Mouse (Mus musculus) midbrain, embryonic 16.5 days (tissue): ENCODE data around the gene Stra6. TPM values are rescaled to one million over a fixed set of nuclear protein-coding genes. Genes with fewer than 3 reads are reported as not detected.
A peak's percentile ranks its signal among the peaks of the same experiment; 100 is the strongest.

ENCODE experiments used
- ATAC-seq: fragments of 200-750 bp; cut with Nextera tagmentation; 2 replicates; pipeline ENCODE4 v1.8.0; 2017; ENCODE audit warnings: moderate TSS enrichment
- H3K27ac ChIP-seq: fragments of 300-500 bp; sonication (generic); 2 replicates; pipeline ENCODE4 v1.5.1; 2014; ENCODE audit warnings: mild to moderate bottlenecking, low read length, mixed read lengths
- H3K27me3 ChIP-seq: fragments of 300-500 bp; sonication (generic); 2 replicates; pipeline ENCODE4 v1.6.1; 2014; ENCODE audit warnings: low read depth, low read length, mixed read lengths; ENCODE audit not compliant: control insufficient read depth, insufficient read depth
- H3K36me3 ChIP-seq: fragments of 300-500 bp; sonication (generic); 2 replicates; pipeline ENCODE4 v1.6.1; 2014; ENCODE audit warnings: mild to moderate bottlenecking, low read length, moderate library complexity, mixed read lengths; ENCODE audit not compliant: control insufficient read depth, insufficient read depth
- H3K4me1 ChIP-seq: fragments of 300-500 bp; sonication (generic); 2 replicates; pipeline ENCODE4 v1.6.1; 2014; ENCODE audit warnings: mild to moderate bottlenecking, low read length, mixed read lengths; ENCODE audit not compliant: control insufficient read depth, insufficient read depth
- H3K4me2 ChIP-seq: fragments of 300-500 bp; sonication (generic); 2 replicates; pipeline ENCODE4 v1.6.1; 2014; ENCODE audit warnings: mild to moderate bottlenecking, low read length, mixed read lengths
- H3K4me3 ChIP-seq: fragments of 300-500 bp; sonication (generic); 2 replicates; pipeline ENCODE4 v1.5.1; 2014; ENCODE audit warnings: low read depth, mild to moderate bottlenecking, low read length, moderate library complexity, mixed read lengths
- H3K9ac ChIP-seq: fragments of 300-500 bp; sonication (generic); 2 replicates; pipeline ENCODE4 v1.6.1; 2014; ENCODE audit warnings: low read depth, low read length, mixed read lengths
- H3K9me3 ChIP-seq: fragments of 300-500 bp; sonication (generic); replicated peaks from 2 replicates; pipeline ENCODE4 v1.6.1; 2014; ENCODE audit warnings: mild to moderate bottlenecking, low read length, mixed read lengths; ENCODE audit not compliant: control insufficient read depth, poor library complexity, severe bottlenecking
- WGBS: fragments of 180-500 bp; shearing (Covaris S2); extraction: QIAGEN DNeasy Blood & Tissue Kit; methylation state at CpG from one replicate; pipeline ENCODE4 v1.1.7; 2014; 5-methylcytosine and 5-hydroxymethylcytosine counted together
- polyA plus RNA-seq: library from polyadenylated mRNA; unstranded; fragments of >200 nt; fragmentation: Nextera tagmentation; extraction: Ambion mirVana; gene quantifications from 2 replicates; pipeline ENCODE4 v1.2.1, GENCODE M21; 2015

The Stra6 gene
- polyA plus RNA-seq, 1 experiment from 2014 or later, result 8.1 TPM

DNA sequence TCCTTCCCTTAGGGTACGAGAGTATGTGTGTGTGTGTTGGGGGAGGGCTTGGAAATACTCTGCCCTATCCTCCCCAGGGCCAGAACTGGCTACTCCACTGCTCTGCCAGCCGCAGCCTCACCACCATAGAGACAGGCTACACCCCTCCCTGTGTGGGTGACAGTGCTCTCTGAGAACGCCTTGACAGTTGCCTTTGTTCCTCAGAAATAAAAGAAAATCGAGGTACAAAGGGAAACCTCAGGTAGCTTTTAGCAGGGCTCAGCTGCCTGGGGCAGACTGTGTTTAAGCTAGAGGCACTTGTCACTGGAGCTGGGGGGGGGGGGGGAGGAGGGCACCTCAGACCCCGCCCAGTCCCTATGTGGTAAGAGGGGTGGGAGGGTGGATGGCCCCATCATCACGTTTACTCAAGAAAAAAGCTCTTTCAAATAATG is 48.7 kb downstream of the Stra6 start:
- peak; percentile 78 for ATAC-seq
- Histone ChIP-seq H3K27me3 (no peaks in the 10 kb centered on the region), H3K9me3 (no peaks in the 10 kb centered on the region), H3K36me3 (no peaks in the 10 kb centered on the region), H3K4me1 (peaks cover 49% of the 10 kb centered on the region), H3K4me3 (no peak overlapping the region), H3K27ac (peak overlapping the region; percentile 80), H3K4me2 (peak overlapping the region; percentile 7; the same call in 1 of the 2 replicates), H3K9ac (0 out of 2 replicates have a peak overlapping the region, but pooled peaks have one; percentile 15)
- 3% methylated on average over 6 of the region's 6 CpGs for WGBS

DNA sequence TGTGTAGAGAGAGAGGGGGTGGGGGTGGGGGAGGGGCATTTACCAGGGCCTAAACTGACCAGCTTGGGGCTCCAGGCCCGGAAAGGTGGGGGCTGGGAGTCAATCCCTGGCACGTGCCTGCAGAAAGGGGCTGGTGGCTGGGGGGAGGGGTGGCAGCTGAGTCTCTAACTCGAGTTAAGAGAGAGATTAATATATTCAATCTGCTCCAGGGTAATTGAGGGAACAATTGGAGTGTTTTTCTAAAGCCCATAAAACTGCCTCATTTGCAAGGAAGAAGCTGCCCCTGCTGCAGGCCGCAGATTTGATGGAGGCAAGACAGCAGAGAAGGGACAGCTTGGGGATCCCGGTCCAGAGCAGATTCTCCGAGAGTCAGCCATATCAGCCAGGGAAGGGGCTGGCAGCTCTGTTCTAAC is 49.3 kb downstream of the Stra6 start:
- Histone ChIP-seq H3K36me3 (no peaks in the 10 kb centered on the region), H3K27ac (peak overlapping the region; percentile 80), H3K27me3 (no peaks in the 10 kb centered on the region), H3K4me2 (peak overlapping the region; percentile 22), H3K4me3 (no peak overlapping the region), H3K9ac (0 out of 2 replicates have a peak overlapping the region, but pooled peaks have one; percentile 15), H3K9me3 (no peaks in the 10 kb centered on the region), H3K4me1 (peaks cover 49% of the 10 kb centered on the region)
- WGBS, result 3% methylated on average over 6 of the region's 6 CpGs
- peak; percentile 36; the same call in 1 of the 2 replicates for ATAC-seq

DNA sequence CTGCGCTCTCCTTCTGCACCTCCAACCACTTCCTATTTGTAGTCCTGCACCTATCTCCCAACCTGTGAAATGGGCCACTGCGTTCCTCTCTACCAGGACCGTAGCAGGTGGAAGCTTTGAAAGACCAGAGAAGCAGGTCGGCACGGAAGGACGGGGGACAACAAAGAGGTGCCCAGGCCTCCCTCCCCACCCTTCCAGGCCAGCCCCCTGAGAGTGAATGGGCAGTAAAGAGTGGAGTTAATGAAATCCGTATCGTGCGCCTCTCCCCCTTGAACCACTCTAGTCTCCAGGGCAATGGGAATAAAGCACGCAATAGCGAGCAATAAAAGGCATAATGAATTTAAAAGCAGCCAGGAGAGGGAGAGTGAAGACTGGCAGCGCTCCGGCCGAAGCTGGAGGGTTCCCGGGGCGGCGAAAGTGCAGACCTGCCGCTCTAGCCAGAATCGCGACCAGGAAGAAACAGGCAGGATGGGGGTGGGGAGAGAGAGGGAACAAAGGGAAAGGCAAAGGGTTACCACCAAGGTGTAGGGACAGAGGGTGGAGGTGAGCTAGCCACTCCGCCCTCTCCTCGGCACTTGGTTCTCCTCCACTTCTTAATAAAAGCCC is 49.8 kb downstream of the Stra6 start:
- no peaks in the 10 kb centered on the region for H3K36me3 ChIP-seq
- peak overlapping the region; percentile 80 for H3K27ac ChIP-seq
- ATAC-seq, result peak; percentile 9; the same call in 1 of the 2 replicates
- 2% methylated on average over 22 of the region's 22 CpGs for WGBS
- no peak overlapping the region for H3K4me3 ChIP-seq
- peaks cover 49% of the 10 kb centered on the region for H3K4me1 ChIP-seq
- H3K9me3 ChIP-seq, result no peaks in the 10 kb centered on the region
- peak overlapping the region; percentile 22 for H3K4me2 ChIP-seq
- 0 out of 2 replicates have a peak overlapping the region, but pooled peaks have one; percentile 0 for H3K9ac ChIP-seq
- H3K27me3 ChIP-seq, result no peaks in the 10 kb centered on the region

DNA sequence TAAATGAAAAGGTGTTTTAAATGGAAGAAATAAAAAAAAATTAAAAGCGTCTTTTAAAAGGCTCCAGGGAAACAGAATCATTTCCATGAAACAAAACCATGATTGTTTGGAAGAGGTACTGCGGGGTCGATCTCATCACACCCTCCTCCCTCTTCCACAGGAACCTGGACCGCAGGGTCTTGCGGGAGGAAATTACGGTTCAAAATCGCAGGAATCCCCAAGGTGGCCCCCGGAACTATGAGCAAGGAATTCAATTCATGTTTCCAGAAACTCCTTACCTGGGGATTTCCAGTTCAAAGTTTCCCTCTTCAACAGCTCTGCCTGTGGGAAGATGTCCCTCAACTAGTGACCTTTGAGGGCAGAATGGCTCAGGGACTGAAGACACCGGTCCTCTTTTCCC is 50.4 kb downstream of the Stra6 start:
- H3K27me3 ChIP-seq, result no peaks in the 10 kb centered on the region
- peak overlapping the region; percentile 33; the same call in 1 of the 2 replicates for H3K9ac ChIP-seq
- H3K27ac ChIP-seq, result peak overlapping the region; percentile 80
- H3K4me2 ChIP-seq, result no peak overlapping the region; the same call in 1 of the 2 replicates
- 4% methylated on average over 9 of the region's 9 CpGs for WGBS
- no peaks in the 10 kb centered on the region for H3K36me3 ChIP-seq
- no peak for ATAC-seq
- H3K9me3 ChIP-seq, result no peaks in the 10 kb centered on the region
- H3K4me3 ChIP-seq, result no peak overlapping the region
- H3K4me1 ChIP-seq, result peaks cover 49% of the 10 kb centered on the region

DNA sequence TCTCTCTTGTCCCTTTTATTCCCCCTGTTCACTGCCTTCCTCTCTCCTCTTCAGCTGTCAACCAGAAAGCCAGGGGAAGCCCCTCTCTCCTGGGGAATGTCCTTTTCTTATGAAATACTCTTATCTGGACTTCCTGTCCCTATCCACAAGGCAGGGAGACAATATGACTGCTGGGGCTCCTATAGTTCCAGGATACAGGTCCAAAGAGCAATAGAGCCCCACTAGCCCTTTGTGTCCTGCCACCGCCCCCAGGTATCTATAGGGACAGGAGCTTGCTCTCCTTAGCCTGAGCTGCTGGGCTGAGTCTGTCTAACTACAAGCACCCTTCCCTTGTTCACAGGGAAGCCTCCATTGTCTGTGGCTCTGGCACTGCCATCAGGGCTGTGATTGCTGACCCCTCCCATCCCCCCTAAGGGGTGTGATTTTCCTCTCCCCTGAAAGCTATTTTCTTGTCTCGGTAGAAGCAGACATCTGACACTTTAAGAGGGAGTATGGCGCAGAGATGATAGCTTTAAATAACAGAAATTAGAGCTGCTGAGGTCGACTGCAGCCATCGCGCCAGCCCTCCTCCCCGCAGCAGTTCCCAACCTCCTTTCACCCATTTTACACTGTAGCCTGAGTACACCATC is 51.8 kb downstream of the Stra6 start:
- H3K4me3 ChIP-seq, result no peak overlapping the region
- no peak overlapping the region for H3K4me2 ChIP-seq
- no peaks in the 10 kb centered on the region for H3K36me3 ChIP-seq
- H3K4me1 ChIP-seq, result peaks cover 49% of the 10 kb centered on the region
- H3K9ac ChIP-seq, result no peak overlapping the region
- WGBS, result 32% methylated on average over 7 of the region's 7 CpGs
- H3K27me3 ChIP-seq, result no peaks in the 10 kb centered on the region
- H3K27ac ChIP-seq, result peak overlapping the region; percentile 23; the same call in 1 of the 2 replicates
- no peak for ATAC-seq
- no peaks in the 10 kb centered on the region for H3K9me3 ChIP-seq

DNA sequence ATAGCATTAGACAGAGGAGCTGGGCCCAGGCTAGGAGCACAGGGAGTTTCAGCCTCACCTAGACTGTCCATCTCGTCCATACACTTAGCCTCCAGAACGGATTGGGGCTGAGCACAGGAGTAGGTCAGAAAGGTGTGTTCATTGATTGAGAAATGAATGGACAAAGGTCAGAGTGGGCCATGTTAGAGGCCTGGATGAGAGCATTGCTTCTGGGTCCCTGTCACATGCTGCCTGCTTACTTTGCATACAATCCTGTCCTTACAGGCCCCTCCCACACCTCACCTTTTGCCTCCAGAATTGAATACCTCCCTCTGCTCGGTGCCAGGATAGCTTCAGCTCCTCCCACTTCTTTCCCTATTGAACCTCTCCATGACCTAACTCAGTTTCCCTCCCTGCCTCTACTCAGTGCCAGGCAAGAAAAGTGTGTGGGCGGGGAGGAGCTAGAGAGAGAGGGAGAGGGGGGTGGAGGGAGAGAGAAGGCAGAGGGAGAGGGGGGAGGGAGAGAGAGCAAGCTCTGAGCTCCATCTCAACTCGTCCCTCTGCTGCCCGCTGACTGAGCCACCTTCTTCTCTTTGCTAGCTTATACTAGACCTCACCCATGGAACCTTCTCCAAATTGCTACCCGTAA is 52.5 kb downstream of the Stra6 start:
- Histone ChIP-seq H3K4me2 (no peak overlapping the region), H3K36me3 (no peaks in the 10 kb centered on the region), H3K4me3 (no peak overlapping the region), H3K4me1 (peaks cover 43% of the 10 kb centered on the region), H3K27me3 (no peaks in the 10 kb centered on the region), H3K9me3 (no peaks in the 10 kb centered on the region), H3K27ac (no peak overlapping the region; the same call in 1 of the 2 replicates), H3K9ac (no peak overlapping the region)
- WGBS, result 41% methylated on average over 7 of the region's 7 CpGs
- ATAC-seq, result no peak

DNA sequence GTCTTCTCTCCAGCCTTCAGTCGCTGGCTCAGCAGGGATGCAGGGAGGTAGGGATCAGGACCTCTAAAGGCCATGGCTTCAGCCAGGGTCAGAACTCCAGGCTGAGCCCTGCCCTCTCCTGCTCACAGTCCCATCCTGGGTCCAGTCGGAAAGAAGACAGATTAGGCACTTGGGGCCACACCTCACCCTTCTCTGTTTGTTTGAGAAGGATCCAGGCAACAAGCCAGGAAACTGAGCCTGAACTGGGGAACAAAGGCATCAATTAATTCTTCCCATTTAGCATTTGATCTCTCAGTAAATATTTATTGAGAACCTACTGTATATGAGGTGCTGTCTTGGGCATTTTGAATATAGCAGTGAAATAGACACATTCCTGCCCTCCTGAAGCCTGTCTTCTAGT is 55.1 kb downstream of the Stra6 start, which contains the start of gene Ccdc33:
Ccdc33 (minus strand) TSS at position 153 of the 400 bp plus-strand sequence.
- no peak within 1 kb of the TSS for H3K9ac ChIP-seq
- H3K9me3 ChIP-seq, result no peaks in the 10 kb centered on the region
- ATAC-seq, result no peak
- peaks cover 18% of the 10 kb centered on the region for H3K4me1 ChIP-seq
- no peaks in the 10 kb centered on the region for H3K36me3 ChIP-seq
- H3K4me3 ChIP-seq, result no peak within 1 kb of the TSS
- no peak within 1 kb of the TSS for H3K4me2 ChIP-seq
- no peaks in the 10 kb centered on the region for H3K27me3 ChIP-seq
- WGBS, result 24% methylated on average over 2 of the region's 2 CpGs
- H3K27ac ChIP-seq, result no peak within 1 kb of the TSS

DNA sequence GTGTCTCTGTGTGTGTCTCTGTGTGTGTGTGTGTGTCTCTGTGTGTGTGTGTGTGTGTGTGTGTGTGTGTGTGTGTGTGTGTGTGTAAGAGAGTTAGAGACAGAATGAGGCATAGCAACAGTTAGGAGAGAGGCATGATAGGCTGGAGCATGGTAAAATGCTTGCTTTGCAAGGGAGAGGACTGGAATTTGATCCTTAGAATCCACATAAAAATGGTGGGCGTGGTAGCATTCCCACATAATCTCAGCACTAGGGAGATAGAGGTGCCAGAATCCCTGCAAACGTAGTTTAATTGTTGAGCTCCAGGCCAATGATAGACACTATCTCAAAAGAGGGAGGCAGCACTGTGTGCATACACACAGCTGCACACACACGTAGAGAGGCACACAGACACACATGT is 61.5 kb downstream of the Stra6 start:
- Histone ChIP-seq H3K4me3 (no peak overlapping the region), H3K4me2 (no peak overlapping the region), H3K9ac (no peak overlapping the region), H3K27me3 (no peaks in the 10 kb centered on the region; the same call in 1 of the 2 replicates), H3K36me3 (no peaks in the 10 kb centered on the region), H3K9me3 (no peaks in the 10 kb centered on the region), H3K4me1 (peaks cover 6% of the 10 kb centered on the region; the same call in 1 of the 2 replicates), H3K27ac (no peak overlapping the region)
- 53% methylated on average over 3 of the region's 3 CpGs for WGBS
- no peak for ATAC-seq
